Mouse (Mus musculus) midbrain, postnatal 0 days (tissue): ENCODE data around the gene Cdc42se2. TPM values are rescaled to one million over a fixed set of nuclear protein-coding genes. Genes with fewer than 3 reads are reported as not detected.

ENCODE experiments used
- ATAC-seq: fragments of 200-750 bp; cut with Nextera tagmentation; 2 replicates; pipeline ENCODE4 v1.8.0; 2017; ENCODE audit warnings: moderate number of reproducible peaks, mild to moderate bottlenecking, moderate TSS enrichment, moderate library complexity; ENCODE audit not compliant: low FRiP score
- DNase-seq: peaks from one replicate; pipeline ENCODE4 v3.0.0-alpha.2; 2015; ENCODE audit warnings: low spot score
- H3K27ac ChIP-seq: fragments of 300-500 bp; sonication (generic); 2 replicates; pipeline ENCODE4 v1.5.1; 2014; ENCODE audit warnings: low read depth, mild to moderate bottlenecking, low read length, mixed read lengths
- H3K27me3 ChIP-seq: fragments of 300-500 bp; sonication (generic); 2 replicates; pipeline ENCODE4 v1.6.1; 2014; ENCODE audit warnings: low read length, control low read depth, mixed read lengths; ENCODE audit not compliant: insufficient read depth
- H3K36me3 ChIP-seq: fragments of 300-500 bp; sonication (generic); 2 replicates; pipeline ENCODE4 v1.6.1; 2014; ENCODE audit warnings: low read length, control low read depth, mixed read lengths; ENCODE audit not compliant: insufficient read depth
- H3K4me1 ChIP-seq: fragments of 300-500 bp; sonication (generic); 2 replicates; pipeline ENCODE4 v1.6.1; 2014; ENCODE audit warnings: mild to moderate bottlenecking, control low read depth, antibody characterized with exemption, low read length, mixed read lengths; ENCODE audit not compliant: insufficient read depth
- H3K4me2 ChIP-seq: fragments of 300-500 bp; sonication (generic); 2 replicates; pipeline ENCODE4 v1.6.1; 2014; ENCODE audit warnings: low read depth, mild to moderate bottlenecking, low read length, mixed read lengths; ENCODE audit not compliant: poor library complexity, severe bottlenecking
- H3K4me3 ChIP-seq: fragments of 300-500 bp; sonication (generic); 2 replicates; pipeline ENCODE4 v1.5.1; 2014; ENCODE audit warnings: low read depth, mild to moderate bottlenecking, low read length, moderate library complexity
- H3K9ac ChIP-seq: fragments of 300-500 bp; sonication (generic); replicated peaks from 2 replicates; pipeline ENCODE4 v1.6.1; 2014; ENCODE audit warnings: mild to moderate bottlenecking, low read length, moderate library complexity, mixed read lengths; ENCODE audit not compliant: poor library complexity, severe bottlenecking
- H3K9me3 ChIP-seq: fragments of 300-500 bp; sonication (generic); 2 replicates; pipeline ENCODE4 v1.6.1; 2016; ENCODE audit warnings: low read length, control low read depth
- CTCF ChIP-seq: IDR thresholded peaks from 2 replicates; pipeline ENCODE4 v1.5.1; 2016; ENCODE audit warnings: antibody characterized with exemption, mild to moderate bottlenecking
- WGBS: fragments of 180-500 bp; shearing (Covaris S2); extraction: QIAGEN DNeasy Blood & Tissue Kit; methylation state at CpG from one replicate; pipeline ENCODE4 v1.1.7; 2014; 5-methylcytosine and 5-hydroxymethylcytosine counted together
- polyA plus RNA-seq: library from polyadenylated mRNA; unstranded; fragments of >200 nt; fragmentation: Nextera tagmentation; extraction: Ambion mirVana; gene quantifications from 2 replicates; pipeline ENCODE4 v1.2.1, GENCODE M21; 2015
- total RNA-seq: library from RNA; depleted of rRNA; stranded (reverse); fragments of >200 nt; gene quantifications from 2 replicates; pipeline ENCODE4 v1.2.3, GENCODE M21; 2014

The Cdc42se2 gene
- total and polyA plus RNA-seq, 2 experiments from 2014 or later = 134 TPM

GRCm38 (mm10) chr11:54823467-54823866 is 36.0 kb upstream of the Cdc42se2 start:
- no peak for ATAC-seq
- H3K27me3 ChIP-seq = no peaks in the 10 kb centered on the region
- no peak overlapping the region for H3K4me2 ChIP-seq
- H3K9ac ChIP-seq = 0 out of 2 replicates have a peak overlapping the region, but pooled peaks have one; percentile 8
- TF ChIP-seq CTCF = no peak
- no peaks in the 10 kb centered on the region for H3K36me3 ChIP-seq
- H3K4me1 ChIP-seq = no peaks in the 10 kb centered on the region
- H3K9me3 ChIP-seq = no peaks in the 10 kb centered on the region
- H3K27ac ChIP-seq = no peak overlapping the region
- H3K4me3 ChIP-seq = no peak overlapping the region
- WGBS = 90% methylated on average over 4 of the region's 4 CpGs
- no peak for DNase-seq

- Histone ChIP-seq H3K4me1 (no peaks in the 10 kb centered on the region), H3K4me2 (no peak overlapping the region)
These were observed 32.0 kb upstream of the Cdc42se2 start for GRCm38 (mm10) chr11:54819489-54819888.

GRCm38 (mm10) chr11:54817449-54817848 is 30.0 kb upstream of the Cdc42se2 start:
- no peak overlapping the region for H3K9ac ChIP-seq
- no peak for TF ChIP-seq CTCF
- H3K27me3 ChIP-seq = no peaks in the 10 kb centered on the region
- 43% methylated on average over 4 of the region's 4 CpGs for WGBS
- H3K4me3 ChIP-seq = no peak overlapping the region
- 0 out of 2 replicates have a peak, but pooled peaks cover 3% of the 10 kb centered on the region for H3K4me1 ChIP-seq
- H3K36me3 ChIP-seq = no peaks in the 10 kb centered on the region
- ATAC-seq = no peak
- no peak overlapping the region for H3K27ac ChIP-seq
- H3K4me2 ChIP-seq = no peak overlapping the region
- peak; percentile 46 for DNase-seq
- H3K9me3 ChIP-seq = no peaks in the 10 kb centered on the region

More at GRCm38 (mm10) chr11:54819489-54819888, 32.0 kb upstream of the Cdc42se2 start:
- DNase-seq (no peak), ATAC-seq (no peak)
- no peak for TF ChIP-seq CTCF
- H3K4me3 ChIP-seq = no peak overlapping the region
- no peaks in the 10 kb centered on the region for H3K36me3 ChIP-seq
- no peaks in the 10 kb centered on the region for H3K27me3 ChIP-seq
- H3K9ac ChIP-seq = no peak overlapping the region
- WGBS = 72% methylated on average over 7 of the region's 7 CpGs
- no peaks in the 10 kb centered on the region for H3K9me3 ChIP-seq
- no peak overlapping the region for H3K27ac ChIP-seq

GRCm38 (mm10) chr11:54815659-54816058 is 28.2 kb upstream of the Cdc42se2 start:
- no peak for TF ChIP-seq CTCF
- DNase-seq (no peak), ATAC-seq (no peak)
- Histone ChIP-seq H3K4me3 (no peak overlapping the region), H3K4me1 (0 out of 2 replicates have a peak, but pooled peaks cover 3% of the 10 kb centered on the region), H3K36me3 (no peaks in the 10 kb centered on the region), H3K9me3 (no peaks in the 10 kb centered on the region), H3K9ac (no peak overlapping the region), H3K27me3 (no peaks in the 10 kb centered on the region), H3K27ac (no peak overlapping the region), H3K4me2 (no peak overlapping the region)

- H3K4me3 ChIP-seq = no peak overlapping the region
- no peak overlapping the region for H3K9ac ChIP-seq
- no peak overlapping the region for H3K27ac ChIP-seq
- 18% methylated on average over 8 of the region's 8 CpGs for WGBS
- TF ChIP-seq CTCF = no peak
- H3K27me3 ChIP-seq = no peaks in the 10 kb centered on the region
- H3K4me1 ChIP-seq = 0 out of 2 replicates have a peak, but pooled peaks cover 3% of the 10 kb centered on the region
- no peak overlapping the region for H3K4me2 ChIP-seq
- no peaks in the 10 kb centered on the region for H3K36me3 ChIP-seq
- no peaks in the 10 kb centered on the region for H3K9me3 ChIP-seq
- DNase-seq (peak; percentile 58), ATAC-seq (no peak)
These were observed 25.5 kb upstream of the Cdc42se2 start for GRCm38 (mm10) chr11:54812812-54813516.

- 26% methylated on average over 4 of the region's 4 CpGs for whole genome bisulfite sequencing
- no peak overlapping the region for H3K27ac ChIP-seq
- no peak for TF ChIP-seq CTCF
These were observed 24.8 kb upstream of the Cdc42se2 start for GRCm38 (mm10) chr11:54812314-54812713.

More at GRCm38 (mm10) chr11:54812314-54812713, 24.8 kb upstream of the Cdc42se2 start:
- DNase-seq (no peak), ATAC-seq (no peak)
- Histone ChIP-seq H3K4me2 (no peak overlapping the region), H3K4me1 (0 out of 2 replicates have a peak, but pooled peaks cover 3% of the 10 kb centered on the region), H3K4me3 (no peak overlapping the region), H3K27me3 (no peaks in the 10 kb centered on the region), H3K36me3 (no peaks in the 10 kb centered on the region), H3K9ac (no peak overlapping the region), H3K9me3 (no peaks in the 10 kb centered on the region)
